Mouse (Mus musculus) CD4-positive, CD25-positive, alpha-beta regulatory T cell, adult 2 months (primary cell): ENCODE results near the gene Dapk2.

Experiments
- DNase-seq: peaks from one replicate; pipeline ENCODE4 v3.0.0-alpha.2; 2012; ENCODE audit warnings: low read depth, low spot score

The Dapk2 gene

DNA sequence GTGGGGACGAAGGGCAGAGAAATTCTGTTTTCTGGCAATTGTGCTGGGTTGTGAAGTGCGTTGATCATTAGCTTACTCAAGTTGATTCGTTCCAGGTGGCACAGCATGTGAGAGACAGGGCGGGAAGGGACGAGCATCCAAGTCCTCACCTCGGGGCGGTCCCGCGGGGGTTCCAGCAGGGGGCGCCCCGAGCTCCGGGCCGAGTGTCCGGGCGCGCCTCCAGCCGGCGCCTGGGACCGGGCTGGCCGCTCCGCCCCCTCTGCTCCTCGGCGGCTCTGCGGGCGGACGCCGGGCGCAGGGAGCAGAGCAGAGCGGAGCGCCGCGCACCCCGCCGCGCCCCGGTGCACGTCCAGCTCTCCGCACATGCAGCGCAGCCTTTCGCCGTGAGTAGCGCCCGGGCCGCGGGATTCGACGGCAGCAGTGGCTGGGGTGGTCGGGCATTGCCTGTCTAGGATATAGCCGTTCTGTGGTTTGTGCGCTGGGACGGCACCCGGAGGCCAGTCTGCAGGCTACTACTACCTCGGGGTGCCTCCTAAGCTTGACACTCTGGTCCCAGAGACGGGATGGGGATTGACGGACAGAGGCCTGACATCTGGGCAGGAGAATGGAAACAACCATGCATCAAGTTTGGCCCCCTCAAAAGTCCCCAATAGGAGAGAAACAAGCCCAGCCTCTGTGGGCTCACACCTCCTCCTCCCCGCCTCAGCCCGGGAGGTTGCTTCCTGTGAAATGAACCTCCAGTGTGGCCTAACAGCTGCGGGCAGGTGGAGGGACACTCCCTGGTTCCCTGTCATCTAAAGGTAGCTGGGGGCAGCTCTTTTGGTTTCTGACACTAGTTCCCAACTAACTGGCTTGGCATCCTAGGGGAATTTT is at the start of gene Dapk2:
Gene Dapk2 (plus strand): TSS at position 266 of the 873 bp plus-strand sequence.
- DNase-seq, result peak; percentile 64

DNA sequence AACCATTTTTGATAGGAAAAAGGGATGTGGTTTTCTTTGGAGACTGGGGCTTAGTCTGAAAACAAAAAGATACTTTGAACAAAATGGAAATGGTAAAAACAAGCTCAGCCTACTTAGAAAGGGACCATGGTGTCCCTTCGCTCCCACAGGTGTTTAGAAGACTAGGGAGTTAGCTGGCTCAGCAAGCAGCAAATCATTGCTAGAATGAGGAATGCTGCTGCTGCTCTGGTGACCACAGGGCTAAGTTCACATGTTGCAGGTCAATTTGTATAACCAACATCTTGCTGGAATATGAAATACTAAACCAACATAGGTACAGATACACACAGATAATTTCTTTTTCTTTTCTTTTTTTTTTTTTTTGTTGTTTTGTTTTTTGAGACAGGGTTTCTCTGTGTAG is 48.4 kb upstream of the Dapk2 start:
- DNase-seq, result no peak

DNA sequence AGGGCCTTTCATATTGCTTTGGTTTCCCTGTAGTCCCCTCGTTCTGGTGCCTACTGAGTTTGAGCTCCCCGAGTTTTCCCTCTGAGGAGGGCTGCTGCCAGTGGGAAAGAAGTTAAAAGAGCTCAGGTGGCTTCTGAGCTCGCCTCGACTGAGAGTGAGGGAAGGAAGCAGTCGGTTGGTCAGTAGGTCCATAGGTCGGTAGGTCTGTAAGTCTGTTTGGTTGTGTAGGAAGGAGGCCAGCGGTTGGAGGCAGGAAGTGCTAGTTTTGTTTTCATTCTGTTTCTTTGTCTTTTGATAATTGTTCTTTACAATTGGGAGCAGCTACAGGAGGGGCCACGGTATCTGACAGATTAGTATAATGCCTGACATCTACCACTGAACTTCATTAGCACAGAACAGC is 47.9 kb upstream of the Dapk2 start:
- no peak for DNase-seq

DNA sequence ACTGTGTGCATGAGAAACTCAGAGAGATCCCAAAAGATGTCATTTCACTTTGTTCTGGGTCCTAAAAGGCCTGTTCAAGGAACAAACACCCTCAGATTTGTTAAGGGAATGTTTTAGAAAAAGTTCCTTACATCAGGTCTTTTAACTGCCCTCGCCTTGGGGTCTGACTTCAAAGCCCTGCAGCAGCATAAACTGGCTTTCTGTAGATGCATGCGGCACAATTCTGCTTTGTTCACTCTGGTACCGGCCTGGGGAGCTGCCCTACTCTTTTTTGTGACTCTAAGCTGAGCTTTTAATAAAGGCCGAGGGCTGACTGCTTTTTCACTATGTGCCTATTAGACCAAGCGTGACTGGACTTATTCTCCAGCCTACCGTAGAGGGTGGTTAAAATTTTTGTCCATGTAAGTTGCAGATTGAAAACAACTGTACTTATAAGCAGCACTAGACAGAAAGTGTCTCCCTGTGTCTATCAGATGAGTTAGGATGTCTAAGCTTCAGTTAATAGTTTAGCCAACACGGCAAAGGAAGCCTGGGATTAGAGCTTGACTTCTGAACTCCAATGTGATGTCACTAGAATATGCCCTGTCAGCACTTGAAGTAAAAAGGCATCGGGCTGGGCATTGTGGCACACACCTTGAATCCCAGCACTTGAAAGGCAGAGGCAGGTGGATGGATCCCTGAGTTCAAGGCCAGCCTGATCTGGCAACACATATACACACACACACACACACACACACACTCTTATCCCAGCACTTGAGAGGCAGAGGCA is 47.2 kb upstream of the Dapk2 start:
- no peak for DNase-seq

DNA sequence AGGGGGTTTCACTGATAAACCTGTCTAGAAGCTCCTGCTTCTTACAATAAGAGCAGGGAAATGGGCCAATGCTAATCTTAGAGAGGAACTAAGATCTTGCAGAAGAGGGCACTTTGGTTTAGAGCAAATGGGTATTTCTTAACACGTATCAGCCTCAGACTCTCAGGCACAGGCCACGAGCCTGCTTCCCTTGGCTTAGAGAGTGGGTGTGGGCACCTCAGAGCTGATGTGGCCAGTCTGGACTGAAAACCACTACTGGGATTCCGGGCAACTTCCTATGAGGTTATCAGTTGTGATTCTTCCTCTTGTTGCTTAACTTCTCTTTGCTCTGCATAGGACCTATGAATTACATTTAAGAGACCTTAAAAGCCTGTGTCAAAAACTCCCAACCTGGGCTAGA is 43.7 kb upstream of the Dapk2 start:
- no peak for DNase-seq

GRCm38 (mm10) chr9:66116890-66117289 is 41.1 kb upstream of the Dapk2 start:
- DNase-seq, result no peak

GRCm38 (mm10) chr9:66119498-66119897 is 38.5 kb upstream of the Dapk2 start:
- DNase-seq, result no peak

DNA sequence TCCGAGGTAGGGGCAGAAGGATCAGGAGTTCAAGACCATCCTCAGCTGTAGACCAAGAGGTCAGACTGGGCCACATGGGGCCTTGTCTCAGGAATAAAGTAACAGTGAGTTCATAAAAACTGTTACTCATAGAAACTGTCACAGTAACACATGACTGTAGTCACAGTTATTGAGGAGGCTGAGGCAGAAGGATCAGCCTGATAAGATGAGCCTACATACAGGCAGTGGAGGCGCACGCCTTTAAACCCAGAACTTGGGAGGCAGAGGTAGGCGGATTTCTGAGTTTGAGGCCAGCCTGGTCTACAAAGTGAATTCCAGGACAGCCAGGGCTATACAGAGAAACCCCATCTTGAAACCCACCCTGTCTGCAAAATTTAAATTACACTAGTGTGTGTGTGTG is 37.9 kb upstream of the Dapk2 start:
- DNase-seq, result no peak

DNA sequence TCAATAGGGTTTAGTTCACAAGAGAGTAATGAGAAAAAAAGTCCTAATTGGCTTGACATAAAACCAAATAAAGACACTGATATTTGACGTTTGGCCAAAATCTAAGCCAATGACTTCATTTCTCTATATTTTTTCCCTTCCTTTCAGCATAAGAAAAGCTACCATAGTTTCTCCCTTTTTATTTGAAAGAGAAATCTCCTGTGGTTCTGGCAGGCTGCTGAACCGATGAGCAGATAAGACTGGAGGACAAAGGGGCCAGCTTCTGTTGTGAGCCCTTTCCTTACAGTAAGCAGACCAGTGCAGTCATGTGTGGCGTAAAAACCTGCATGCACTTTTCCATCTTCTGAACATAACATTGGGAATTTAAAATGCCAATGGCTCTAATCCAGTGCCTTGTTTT is 37.1 kb upstream of the Dapk2 start:
- DNase-seq, result no peak

DNA sequence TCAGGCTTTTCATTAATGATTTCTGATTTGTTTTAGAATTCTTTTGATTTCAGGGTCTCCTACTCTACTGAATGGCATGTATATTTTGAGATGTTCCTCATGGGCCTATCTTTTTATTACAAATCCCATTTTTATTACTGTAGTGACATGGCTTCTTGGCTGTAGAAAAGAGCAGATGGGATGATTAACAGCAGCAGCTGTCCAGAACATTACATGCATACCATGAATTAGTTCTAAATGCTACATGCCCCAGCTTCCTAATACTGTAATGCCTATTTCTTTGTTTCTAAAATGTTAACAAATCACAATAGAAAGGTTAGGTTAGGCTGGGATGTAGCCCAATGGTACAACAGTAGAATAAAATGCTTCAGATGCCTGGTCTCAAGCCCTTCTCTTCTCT is 36.6 kb upstream of the Dapk2 start:
- DNase-seq, result no peak

DNA sequence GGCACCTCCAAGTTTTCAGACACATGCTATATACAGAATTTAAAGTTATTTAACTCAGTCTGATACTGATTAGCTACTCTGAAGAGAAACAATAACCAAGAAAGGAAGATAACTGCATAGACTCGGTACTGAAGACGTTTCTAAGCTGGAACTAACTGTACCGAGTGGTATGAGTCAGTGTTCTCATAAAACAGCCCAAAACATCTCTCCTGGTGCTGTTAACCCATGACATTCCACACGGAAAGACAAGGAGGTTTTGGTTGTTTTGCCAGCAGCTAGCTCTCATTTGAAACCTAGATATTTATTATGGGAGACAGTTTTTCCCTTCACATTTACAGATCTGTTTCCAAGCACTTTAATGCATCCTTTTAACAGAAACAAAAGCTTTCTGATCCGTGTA is 34.4 kb upstream of the Dapk2 start:
- no peak for DNase-seq

- no peak for DNase-seq
Observed at GRCm38 (mm10) chr9:66124111-66124531, 33.9 kb upstream of the Dapk2 start.

- DNase-seq, result peak; percentile 99
Observed at GRCm38 (mm10) chr9:66124681-66125542, 33.1 kb upstream of the Dapk2 start.

DNA sequence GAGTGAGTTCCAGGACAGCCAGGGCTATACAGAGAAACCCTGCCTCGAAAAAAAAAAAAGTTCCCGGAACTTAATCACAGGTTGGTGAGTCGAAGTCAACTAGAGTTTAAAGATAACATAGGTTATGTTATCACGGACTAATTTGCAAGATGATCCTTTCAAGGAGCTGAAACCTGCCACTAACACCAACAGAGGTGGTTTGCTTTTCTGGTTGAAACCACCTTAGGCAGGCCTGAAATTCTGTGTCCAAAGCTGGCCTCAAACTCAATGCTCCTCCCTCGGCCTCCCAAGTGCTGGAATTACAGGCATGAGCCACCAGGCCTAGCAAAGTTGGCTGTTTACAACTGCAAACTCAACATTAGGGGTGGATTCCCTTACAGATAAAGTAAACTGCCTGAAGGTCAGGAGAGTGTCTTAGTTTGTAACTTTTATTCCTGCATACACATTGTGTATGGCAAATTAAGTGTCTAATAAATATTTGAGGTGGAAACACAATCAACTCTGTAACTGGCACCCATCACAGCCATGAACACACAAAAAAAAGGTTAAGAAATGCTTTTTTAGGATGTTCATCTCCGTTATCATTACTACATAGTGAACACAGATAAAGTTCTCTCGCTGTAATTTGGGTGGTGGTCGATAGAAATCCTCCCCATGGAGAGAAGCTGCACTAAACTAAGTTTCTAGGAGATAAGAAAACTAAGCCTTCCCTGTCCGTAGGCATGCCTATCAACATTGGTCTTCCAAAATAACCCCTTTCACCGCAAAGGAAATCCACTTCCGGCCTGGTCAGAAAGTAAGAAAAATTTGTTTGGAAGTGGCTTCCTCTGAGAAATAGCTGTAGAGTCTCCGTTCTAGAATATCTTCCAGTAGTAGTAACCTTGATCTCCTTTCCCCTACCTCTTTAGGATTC is 32.2 kb upstream of the Dapk2 start:
- DNase-seq, result peak; percentile 18

GRCm38 (mm10) chr9:66126456-66127192 is 31.4 kb upstream of the Dapk2 start, which contains the start of the genes Snx1 and Ciao2a:
Gene Snx1, minus strand, starts transcription at chr9:66126587.
Gene Ciao2a, plus strand, starts transcription at chr9:66126611.
- DNase-seq, result peak; percentile 96

DNA sequence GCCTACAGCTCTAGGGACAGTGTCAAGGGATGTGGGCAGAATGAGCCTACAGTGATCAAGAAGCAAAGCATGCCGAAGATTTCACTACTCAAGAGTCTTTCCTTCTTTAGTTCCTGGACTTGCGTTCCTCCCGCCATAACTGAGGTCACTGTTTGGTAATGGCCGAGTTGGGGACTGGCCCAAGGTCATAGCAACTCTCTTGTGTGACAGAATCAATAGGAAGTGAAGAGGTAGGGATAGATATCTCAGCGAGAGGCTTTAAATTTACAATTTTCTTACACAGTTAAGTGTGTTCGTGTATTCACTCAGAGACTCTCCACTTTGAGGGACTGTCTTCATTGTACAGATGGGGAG is 30.9 kb upstream of the Dapk2 start:
- DNase-seq, result no peak

DNA sequence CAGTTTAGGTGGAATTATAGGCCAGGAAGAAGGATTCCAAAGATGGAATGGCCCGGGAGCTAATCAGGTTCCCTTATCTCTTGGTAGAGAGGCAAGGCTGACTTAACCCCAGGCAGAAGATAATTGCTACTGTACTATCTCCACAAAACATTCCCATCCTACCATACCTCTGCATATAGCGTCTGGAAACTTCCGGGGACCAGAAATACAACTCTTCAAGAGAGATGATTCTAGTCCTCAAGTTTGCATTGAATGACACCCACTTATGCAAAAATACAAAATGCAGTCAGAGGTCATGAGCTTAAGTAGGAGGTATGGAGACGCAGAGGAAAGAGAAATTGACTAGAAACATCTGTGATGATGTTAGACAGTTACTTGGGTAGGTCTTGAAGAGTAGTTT is 30.1 kb upstream of the Dapk2 start:
- no peak for DNase-seq

GRCm38 (mm10) chr9:66131466-66131865 is 26.6 kb upstream of the Dapk2 start:
- DNase-seq, result no peak

- DNase-seq, result peak; percentile 63
Observed at GRCm38 (mm10) chr9:66135967-66136366, 22.1 kb upstream of the Dapk2 start.

DNA sequence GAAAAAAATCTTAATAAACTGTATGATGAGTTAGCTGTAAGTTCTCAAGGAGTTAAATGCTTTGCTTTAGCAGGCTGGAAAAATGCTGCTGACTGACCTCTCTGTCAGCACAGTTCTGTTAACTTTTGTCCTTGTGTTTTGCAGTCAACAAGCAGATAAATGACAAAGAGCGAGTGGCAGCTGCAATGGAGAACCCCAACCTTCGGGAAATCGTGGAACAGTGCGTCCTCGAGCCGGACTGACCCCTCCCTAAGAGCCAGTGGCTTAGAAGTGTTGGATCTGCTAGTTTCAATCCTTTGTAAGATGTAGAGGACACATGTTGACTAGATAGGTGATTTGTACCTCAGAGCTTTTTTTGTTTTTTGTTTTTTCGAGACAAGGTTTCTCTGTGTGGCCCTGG is 19.8 kb upstream of the Dapk2 start:
- no peak for DNase-seq
